Mouse (Mus musculus) bone marrow, adult 2 months (tissue): ENCODE results near the gene Ciz1. TPM values are rescaled to one million over a fixed set of nuclear protein-coding genes. Genes with fewer than 3 reads are reported as not detected.

Source experiments
- H3K27ac ChIP-seq: fragments of 200-500 bp; 2 replicates; pipeline ENCODE4 v1.5.1; 2012; ENCODE audit warnings: low read depth, mild to moderate bottlenecking, control low read depth, inconsistent platforms, low read length; ENCODE audit not compliant: control insufficient read depth, poor library complexity, insufficient read depth
- H3K4me1 ChIP-seq: fragments of 200-500 bp; 2 replicates; pipeline ENCODE4 v1.6.1; 2011; ENCODE audit warnings: low read length; ENCODE audit not compliant: control insufficient read depth, insufficient read depth
- H3K4me3 ChIP-seq: fragments of 200-500 bp; replicated peaks from 2 replicates; pipeline ENCODE3; 2011; ENCODE audit warnings: mild to moderate bottlenecking, low read depth, low read length, control low read depth; ENCODE audit not compliant: control insufficient read depth
- CTCF ChIP-seq: fragments of 200-500 bp; IDR thresholded peaks from 2 replicates; pipeline ENCODE4 v1.5.1; 2011; ENCODE audit warnings: low read length, control low read depth; ENCODE audit not compliant: control insufficient read depth, insufficient read depth
- POLR2A ChIP-seq: fragments of 200-500 bp; IDR thresholded peaks from 2 replicates; pipeline ENCODE4 v1.6.1; 2011; ENCODE audit warnings: low read depth, mild to moderate bottlenecking, control low read depth, low read length, borderline replicate concordance; ENCODE audit not compliant: control insufficient read depth
- WGBS: fragments of 180-500 bp; shearing (Covaris S2); methylation state at CpG from one replicate; pipeline ENCODE4 v1.1.7; 2018; 5-methylcytosine and 5-hydroxymethylcytosine counted together
- polyA plus RNA-seq: library from polyadenylated mRNA; stranded (reverse); fragments of >200 nt; gene quantifications from 2 replicates; pipeline ENCODE4 v1.2.4, GENCODE M21; 2011; ENCODE audit warnings: low replicate concordance; ENCODE audit not compliant: missing spikeins, insufficient read depth, insufficient read length

Ciz1 gene
- 71.7 and 127 TPM in 2 replicates for polyA plus RNA-seq

- WGBS = 2% methylated on average over 45 of the region's 52 CpGs
- H3K27ac ChIP-seq = no peak within 1 kb of the TSS
- TF ChIP-seq POLR2A = no peak
- no peak for TF ChIP-seq CTCF
- no peaks in the 10 kb centered on the region for H3K4me1 ChIP-seq
- peak within 1 kb of the TSS; percentile 48 for H3K4me3 ChIP-seq
These were observed at the start of gene Ciz1 for GRCm38 (mm10) chr2:32352151-32353006. TSS of gene Ciz1 (plus strand) at chr2:32352327.

- Histone ChIP-seq H3K27ac (no peak overlapping the region), H3K4me1 (no peaks in the 10 kb centered on the region), H3K4me3 (no peak overlapping the region)
- TF ChIP-seq POLR2A (no peak), CTCF (peak; percentile 22; the same call in 1 of the 2 replicates)
- WGBS = 89% methylated on average over 10 of the region's 10 CpGs
These were observed 49.2 kb upstream of the Ciz1 start for GRCm38 (mm10) chr2:32302952-32303351.

- 67% methylated on average over 8 of the region's 8 CpGs for WGBS
- TF ChIP-seq CTCF (peak; percentile 81), POLR2A (no peak)
- H3K4me3 ChIP-seq = no peak overlapping the region
- no peak overlapping the region for H3K27ac ChIP-seq
- no peaks in the 10 kb centered on the region for H3K4me1 ChIP-seq
These were observed 47.8 kb upstream of the Ciz1 start for GRCm38 (mm10) chr2:32304145-32304832.

GRCm38 (mm10) chr2:32305668-32306067 lies 46.5 kb upstream of the Ciz1 start:
- TF ChIP-seq CTCF = no peak
- TF ChIP-seq POLR2A = no peak
- Histone ChIP-seq H3K27ac (no peak overlapping the region), H3K4me3 (no peak overlapping the region), H3K4me1 (peaks cover 4% of the 10 kb centered on the region; the same call in 1 of the 2 replicates)
- 90% methylated on average over 5 of the region's 5 CpGs for WGBS

GRCm38 (mm10) chr2:32306176-32306575 lies 46.0 kb upstream of the Ciz1 start:
- Histone ChIP-seq H3K4me3 (no peak overlapping the region), H3K27ac (no peak overlapping the region), H3K4me1 (peaks cover 4% of the 10 kb centered on the region; the same call in 1 of the 2 replicates)
- WGBS = 90% methylated on average over 9 of the region's 9 CpGs
- TF ChIP-seq POLR2A (no peak), CTCF (no peak)

- Histone ChIP-seq H3K4me1 (peaks cover 6% of the 10 kb centered on the region; the same call in 1 of the 2 replicates), H3K4me3 (no peak overlapping the region), H3K27ac (no peak overlapping the region)
- no peak for TF ChIP-seq CTCF
- no peak for TF ChIP-seq POLR2A
- WGBS = 87% methylated on average over 6 of the region's 6 CpGs
These were observed 44.8 kb upstream of the Ciz1 start for GRCm38 (mm10) chr2:32307247-32307798.

GRCm38 (mm10) chr2:32307941-32308760 lies 44.0 kb upstream of the Ciz1 start:
- TF ChIP-seq POLR2A (no peak), CTCF (peak; percentile 75)
- Histone ChIP-seq H3K4me3 (no peak overlapping the region), H3K27ac (no peak overlapping the region), H3K4me1 (peaks cover 6% of the 10 kb centered on the region; the same call in 1 of the 2 replicates)
- 64% methylated on average over 8 of the region's 8 CpGs for WGBS
